Mouse (Mus musculus) ES-Bruce4 (cell line): Measurements from ENCODE around the gene Ccdc92b.

Source experiments
- CTCF ChIP-seq: IDR thresholded peaks from one replicate; pipeline ENCODE4 v1.8.1; 2011; ENCODE audit warnings: low read depth, low read length
- EP300 ChIP-seq: IDR thresholded peaks from 2 replicates; pipeline ENCODE4 v1.6.1; 2011; ENCODE audit warnings: low read depth, low read length; ENCODE audit not compliant: insufficient read depth

GRCm38 (mm10) chr11:74672901-74673513 is 53.6 kb downstream of the Ccdc92b start:
- TF ChIP-seq CTCF (no peak), EP300 (no peak)
